Mouse (Mus musculus) kidney, postnatal 0 days (tissue): ENCODE measurements around the gene Nsmce3. TPM values are rescaled to one million over a fixed set of nuclear protein-coding genes. Genes with fewer than 3 reads are reported as not detected.

Experiments used
- ATAC-seq: fragments of 200-750 bp; cut with Nextera tagmentation; replicated peaks from 2 replicates; pipeline ENCODE4 v1.8.0; 2017; ENCODE audit warnings: low read depth, moderate number of reproducible peaks, moderate TSS enrichment, moderate library complexity; ENCODE audit not compliant: low FRiP score
- DNase-seq: peaks from one replicate; pipeline ENCODE4 v3.0.0-alpha.2; 2016; ENCODE audit warnings: low spot score
- H3K27ac ChIP-seq: fragments of 300-500 bp; sonication (generic); 2 replicates; pipeline ENCODE4 v1.5.1; 2014; ENCODE audit warnings: mild to moderate bottlenecking
- H3K27me3 ChIP-seq: fragments of 300-500 bp; sonication (generic); 2 replicates; pipeline ENCODE4 v1.6.1; 2014; ENCODE audit warnings: low read length, mixed read lengths; ENCODE audit not compliant: insufficient read depth
- H3K36me3 ChIP-seq: fragments of 300-500 bp; sonication (generic); 2 replicates; pipeline ENCODE4 v1.6.1; 2014; ENCODE audit warnings: low read length, mixed read lengths; ENCODE audit not compliant: insufficient read depth
- H3K4me1 ChIP-seq: fragments of 300-500 bp; sonication (generic); replicated peaks from 2 replicates; pipeline ENCODE4 v1.6.1; 2014; ENCODE audit warnings: antibody characterized with exemption, low read length, mixed read lengths; ENCODE audit not compliant: insufficient read depth
- H3K4me2 ChIP-seq: fragments of 300-500 bp; sonication (generic); 2 replicates; pipeline ENCODE4 v1.6.1; 2014; ENCODE audit warnings: mild to moderate bottlenecking, low read length, moderate library complexity, mixed read lengths
- H3K4me3 ChIP-seq: fragments of 300-500 bp; sonication (generic); replicated peaks from 2 replicates; pipeline ENCODE4 v1.5.1; 2014; ENCODE audit warnings: low read depth, low read length
- H3K9ac ChIP-seq: fragments of 300-500 bp; sonication (generic); 2 replicates; pipeline ENCODE4 v1.6.1; 2014; ENCODE audit warnings: low read depth, low read length
- H3K9me3 ChIP-seq: fragments of 300-500 bp; sonication (generic); replicated peaks from 2 replicates; pipeline ENCODE4 v1.6.1; 2016; ENCODE audit warnings: low read length, inconsistent platforms, mixed read lengths
- CTCF ChIP-seq: IDR thresholded peaks from 2 replicates; pipeline ENCODE4 v1.5.1; 2016; ENCODE audit warnings: antibody characterized with exemption, low read depth, mild to moderate bottlenecking, moderate library complexity
- WGBS: fragments of 180-500 bp; shearing (Covaris S2); extraction: QIAGEN DNeasy Blood & Tissue Kit; methylation state at CpG from one replicate; pipeline ENCODE4 v1.1.7; 2014; 5-methylcytosine and 5-hydroxymethylcytosine counted together
- polyA plus RNA-seq: library from polyadenylated mRNA; unstranded; fragments of >200 nt; fragmentation: Nextera tagmentation; extraction: Ambion mirVana; gene quantifications from 2 replicates; pipeline ENCODE4 v1.2.1, GENCODE M21; 2015

The Nsmce3 gene
- polyA plus RNA-seq = 10.1 TPM in 2 replicates

GRCm38 (mm10) chr7:64872743-64873241, at the start of gene Nsmce3:
Nsmce3 (minus strand) TSS chr7:64872997.
- Histone ChIP-seq H3K27ac (peak within 1 kb of the TSS; percentile 95), H3K27me3 (no peaks in the 10 kb centered on the region), H3K9me3 (no peaks in the 10 kb centered on the region), H3K4me1 (peaks cover 7% of the 10 kb centered on the region), H3K36me3 (no peaks in the 10 kb centered on the region), H3K4me3 (peak within 1 kb of the TSS; percentile 83), H3K4me2 (peak within 1 kb of the TSS; percentile 82), H3K9ac (peak within 1 kb of the TSS; percentile 92)
- under 1% methylated on average over 56 of the region's 57 CpGs for WGBS
- DNase-seq (peak; percentile 98), ATAC-seq (peak; percentile 96)
- TF ChIP-seq CTCF = peak; percentile 20; the same call in 1 of the 2 replicates

- Histone ChIP-seq H3K27me3 (no peaks in the 10 kb centered on the region), H3K9ac (no peak overlapping the region), H3K4me3 (no peak overlapping the region), H3K4me1 (no peaks in the 10 kb centered on the region), H3K9me3 (no peaks in the 10 kb centered on the region), H3K27ac (no peak overlapping the region), H3K36me3 (no peaks in the 10 kb centered on the region), H3K4me2 (no peak overlapping the region)
- 80% methylated on average over 13 of the region's 13 CpGs for WGBS
- no peak for TF ChIP-seq CTCF
- DNase-seq (no peak), ATAC-seq (no peak)
Measured at GRCm38 (mm10) chr7:64921189-64921588, 48.4 kb upstream of the Nsmce3 start.

GRCm38 (mm10) chr7:64920735-64921134, 47.9 kb upstream of the Nsmce3 start:
- no peak for TF ChIP-seq CTCF

GRCm38 (mm10) chr7:64916654-64917053, 43.9 kb upstream of the Nsmce3 start:
- no peaks in the 10 kb centered on the region for H3K9me3 ChIP-seq
- ATAC-seq = no peak
- no peak overlapping the region for H3K27ac ChIP-seq
- no peak overlapping the region for H3K4me3 ChIP-seq
- TF ChIP-seq CTCF = no peak
- no peak for DNase-seq
- WGBS = 25% methylated on average over 7 of the region's 7 CpGs
- no peak overlapping the region for H3K4me2 ChIP-seq
- H3K4me1 ChIP-seq = no peaks in the 10 kb centered on the region
- no peaks in the 10 kb centered on the region for H3K27me3 ChIP-seq
- H3K36me3 ChIP-seq = no peaks in the 10 kb centered on the region
- no peak overlapping the region for H3K9ac ChIP-seq

More at GRCm38 (mm10) chr7:64920735-64921134, 47.9 kb upstream of the Nsmce3 start:
- DNase-seq = no peak
- Histone ChIP-seq H3K4me3 (no peak overlapping the region), H3K4me1 (no peaks in the 10 kb centered on the region), H3K36me3 (no peaks in the 10 kb centered on the region), H3K4me2 (no peak overlapping the region), H3K9me3 (no peaks in the 10 kb centered on the region), H3K27me3 (no peaks in the 10 kb centered on the region), H3K27ac (no peak overlapping the region), H3K9ac (no peak overlapping the region)
- WGBS = 91% methylated on average over 5 of the region's 5 CpGs
- no peak for ATAC-seq

GRCm38 (mm10) chr7:64915121-64915520, 42.3 kb upstream of the Nsmce3 start:
- H3K27ac ChIP-seq = no peak overlapping the region
- H3K4me2 ChIP-seq = no peak overlapping the region
- H3K9ac ChIP-seq = no peak overlapping the region
- TF ChIP-seq CTCF = no peak
- no peaks in the 10 kb centered on the region for H3K4me1 ChIP-seq
- no peaks in the 10 kb centered on the region for H3K36me3 ChIP-seq
- no peaks in the 10 kb centered on the region for H3K27me3 ChIP-seq
- 76% methylated on average over 2 of the region's 2 CpGs for WGBS
- H3K9me3 ChIP-seq = no peaks in the 10 kb centered on the region
- ATAC-seq = no peak
- no peak for DNase-seq
- H3K4me3 ChIP-seq = no peak overlapping the region

- 76% methylated on average over 2 of the region's 2 CpGs for WGBS
- ATAC-seq = no peak
- no peak overlapping the region for H3K27ac ChIP-seq
Measured at GRCm38 (mm10) chr7:64911945-64912344, 39.1 kb upstream of the Nsmce3 start.

GRCm38 (mm10) chr7:64910208-64910607, 37.4 kb upstream of the Nsmce3 start:
- 85% methylated on average over 2 of the region's 2 CpGs for WGBS
- TF ChIP-seq CTCF = no peak

More at GRCm38 (mm10) chr7:64911945-64912344, 39.1 kb upstream of the Nsmce3 start:
- no peaks in the 10 kb centered on the region for H3K36me3 ChIP-seq
- no peak overlapping the region for H3K9ac ChIP-seq
- no peaks in the 10 kb centered on the region for H3K27me3 ChIP-seq
- no peak for TF ChIP-seq CTCF
- no peaks in the 10 kb centered on the region for H3K9me3 ChIP-seq
- H3K4me1 ChIP-seq = no peaks in the 10 kb centered on the region
- no peak for DNase-seq
- no peak overlapping the region for H3K4me2 ChIP-seq
- H3K4me3 ChIP-seq = no peak overlapping the region

More at GRCm38 (mm10) chr7:64910208-64910607, 37.4 kb upstream of the Nsmce3 start:
- Histone ChIP-seq H3K9ac (no peak overlapping the region), H3K9me3 (no peaks in the 10 kb centered on the region), H3K4me2 (no peak overlapping the region), H3K4me3 (no peak overlapping the region), H3K4me1 (no peaks in the 10 kb centered on the region), H3K27ac (no peak overlapping the region), H3K36me3 (no peaks in the 10 kb centered on the region), H3K27me3 (no peaks in the 10 kb centered on the region)
- DNase-seq = no peak
- ATAC-seq = no peak
